Mouse (Mus musculus): ENCODE data around the gene Selenof. TPM values are rescaled to one million over a fixed set of nuclear protein-coding genes. Genes with fewer than 3 reads are reported as not detected.
A peak's percentile ranks its signal among the peaks of the same experiment; 100 is the strongest.

Selenof gene
- polyA plus RNA-seq, 1 experiment, result not detected

GRCm38 (mm10) chr3:144615459-144615858 is 45.4 kb downstream of the Selenof start:
- Histone ChIP-seq H3K4me3 (ENCODE audit: insufficient read depth, low read depth, low read length) (no peak overlapping the region), H3K27ac (ENCODE audit: insufficient read depth, low read depth, low read length) (no peak overlapping the region), H3K4me1 (ENCODE audit: control insufficient read depth, insufficient read depth, low read length) (peaks cover 2% of the 10 kb centered on the region; the same call in 1 of the 2 replicates)
- 94% methylated on average over 9 of the region's 9 CpGs for WGBS
- no peak for TF ChIP-seq POLR2A (IDR thresholded peaks at IDR 0.05; ENCODE audit: insufficient read depth, low read depth, low read length)
- no peak for TF ChIP-seq CTCF (IDR thresholded peaks at IDR 0.05; ENCODE audit: insufficient read depth, low read depth, low read length)

DNA sequence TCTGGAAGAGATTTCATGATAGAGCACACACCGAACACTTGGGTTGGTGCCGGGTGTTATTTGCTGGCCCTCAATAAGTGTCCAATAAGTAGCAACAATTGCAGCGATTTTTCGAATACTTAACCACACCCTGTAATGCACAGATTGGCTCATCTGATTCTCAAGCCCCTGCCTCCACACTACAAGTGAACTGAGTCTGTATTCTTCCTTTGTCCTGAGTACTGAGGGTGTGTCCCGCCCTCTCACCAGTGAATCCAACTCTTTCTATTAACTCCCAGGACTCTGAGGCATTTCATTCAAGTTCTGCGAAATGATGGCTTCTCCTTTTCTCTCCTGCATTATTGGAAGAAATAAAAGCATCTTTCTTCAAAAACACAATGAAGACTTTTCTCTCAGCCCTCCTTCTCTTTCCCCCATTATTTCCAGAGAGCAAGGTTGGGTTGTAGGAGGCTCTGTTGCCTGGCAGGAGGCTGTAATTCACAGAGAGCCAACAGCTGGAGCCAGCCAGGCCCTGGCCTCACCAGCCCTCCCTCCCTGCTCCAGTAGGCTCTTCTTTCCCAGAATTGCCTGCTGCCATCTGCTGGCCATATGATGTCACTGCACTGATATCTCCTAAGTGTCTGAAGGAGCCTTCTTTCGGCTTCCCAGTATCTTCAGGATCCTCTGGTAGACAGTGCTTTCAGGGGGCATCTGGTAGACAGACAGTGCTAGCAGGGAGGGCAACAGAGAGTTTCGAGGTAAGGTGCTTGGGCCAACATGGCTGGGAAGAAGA is 46.7 kb downstream of the Selenof start:
- Histone ChIP-seq H3K4me3 (ENCODE audit: insufficient read depth, low read depth, low read length) (no peak overlapping the region), H3K4me1 (ENCODE audit: control insufficient read depth, insufficient read depth, low read length) (no peaks in the 10 kb centered on the region), H3K27ac (ENCODE audit: insufficient read depth, low read depth, low read length) (no peak overlapping the region)
- TF ChIP-seq POLR2A (IDR thresholded peaks at IDR 0.05; ENCODE audit: insufficient read depth, low read depth, low read length) (no peak), CTCF (IDR thresholded peaks at IDR 0.05; ENCODE audit: insufficient read depth, low read depth, low read length) (peak; percentile 66)
- WGBS, result 47% methylated on average over 8 of the region's 8 CpGs

- Histone ChIP-seq H3K4me3 (ENCODE audit: insufficient read depth, low read depth, low read length) (no peak overlapping the region), H3K27ac (ENCODE audit: insufficient read depth, low read depth, low read length) (no peak overlapping the region), H3K4me1 (ENCODE audit: control insufficient read depth, insufficient read depth, low read length) (no peaks in the 10 kb centered on the region)
- TF ChIP-seq POLR2A (IDR thresholded peaks at IDR 0.05; ENCODE audit: insufficient read depth, low read depth, low read length) (no peak), CTCF (IDR thresholded peaks at IDR 0.05; ENCODE audit: insufficient read depth, low read depth, low read length) (no peak)
- 61% methylated on average over 10 of the region's 10 CpGs for WGBS
Measured at GRCm38 (mm10) chr3:144617633-144618180, 47.6 kb downstream of the Selenof start.

- no peaks in the 10 kb centered on the region; the same call in 1 of the 2 replicates for H3K4me1 ChIP-seq (ENCODE audit: control insufficient read depth, insufficient read depth, low read length)
Measured at GRCm38 (mm10) chr3:144622930-144623612, 53.0 kb downstream of the Selenof start.

DNA sequence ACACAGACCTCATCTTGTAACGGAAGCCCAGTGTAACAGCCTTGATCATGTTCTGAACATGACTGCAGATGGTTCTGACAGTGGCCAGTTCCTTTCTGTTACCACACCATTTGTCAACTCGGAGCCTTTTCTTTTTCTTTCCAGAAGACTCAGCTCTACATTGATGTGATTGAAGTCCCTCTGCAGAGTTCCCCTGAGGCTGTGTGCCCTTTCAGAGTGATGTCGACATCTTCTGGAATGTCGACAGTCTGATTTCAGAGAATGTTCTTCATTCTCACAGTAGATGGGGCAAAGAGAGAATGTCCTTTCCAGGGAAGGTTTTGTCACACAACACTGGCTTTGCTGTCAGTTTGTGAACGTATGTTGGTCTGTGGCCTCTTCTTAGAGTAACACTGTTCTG is 55.6 kb downstream of the Selenof start:
- no peak for TF ChIP-seq POLR2A (IDR thresholded peaks at IDR 0.05; ENCODE audit: insufficient read depth, low read depth, low read length)
- TF ChIP-seq CTCF (IDR thresholded peaks at IDR 0.05; ENCODE audit: insufficient read depth, low read depth, low read length), result no peak
- H3K27ac ChIP-seq (ENCODE audit: insufficient read depth, low read depth, low read length), result no peak overlapping the region
- no peaks in the 10 kb centered on the region; the same call in 1 of the 2 replicates for H3K4me1 ChIP-seq (ENCODE audit: control insufficient read depth, insufficient read depth, low read length)
- no peak overlapping the region for H3K4me3 ChIP-seq (ENCODE audit: insufficient read depth, low read depth, low read length)
- 87% methylated on average over 5 of the region's 5 CpGs for WGBS

More at GRCm38 (mm10) chr3:144622930-144623612, 53.0 kb downstream of the Selenof start:
- 48% methylated on average over 13 of the region's 13 CpGs for WGBS
- H3K27ac ChIP-seq (ENCODE audit: insufficient read depth, low read depth, low read length), result no peak overlapping the region
- TF ChIP-seq CTCF (IDR thresholded peaks at IDR 0.05; ENCODE audit: insufficient read depth, low read depth, low read length), result no peak
- TF ChIP-seq POLR2A (IDR thresholded peaks at IDR 0.05; ENCODE audit: insufficient read depth, low read depth, low read length), result no peak
- H3K4me3 ChIP-seq (ENCODE audit: insufficient read depth, low read depth, low read length), result no peak overlapping the region

DNA sequence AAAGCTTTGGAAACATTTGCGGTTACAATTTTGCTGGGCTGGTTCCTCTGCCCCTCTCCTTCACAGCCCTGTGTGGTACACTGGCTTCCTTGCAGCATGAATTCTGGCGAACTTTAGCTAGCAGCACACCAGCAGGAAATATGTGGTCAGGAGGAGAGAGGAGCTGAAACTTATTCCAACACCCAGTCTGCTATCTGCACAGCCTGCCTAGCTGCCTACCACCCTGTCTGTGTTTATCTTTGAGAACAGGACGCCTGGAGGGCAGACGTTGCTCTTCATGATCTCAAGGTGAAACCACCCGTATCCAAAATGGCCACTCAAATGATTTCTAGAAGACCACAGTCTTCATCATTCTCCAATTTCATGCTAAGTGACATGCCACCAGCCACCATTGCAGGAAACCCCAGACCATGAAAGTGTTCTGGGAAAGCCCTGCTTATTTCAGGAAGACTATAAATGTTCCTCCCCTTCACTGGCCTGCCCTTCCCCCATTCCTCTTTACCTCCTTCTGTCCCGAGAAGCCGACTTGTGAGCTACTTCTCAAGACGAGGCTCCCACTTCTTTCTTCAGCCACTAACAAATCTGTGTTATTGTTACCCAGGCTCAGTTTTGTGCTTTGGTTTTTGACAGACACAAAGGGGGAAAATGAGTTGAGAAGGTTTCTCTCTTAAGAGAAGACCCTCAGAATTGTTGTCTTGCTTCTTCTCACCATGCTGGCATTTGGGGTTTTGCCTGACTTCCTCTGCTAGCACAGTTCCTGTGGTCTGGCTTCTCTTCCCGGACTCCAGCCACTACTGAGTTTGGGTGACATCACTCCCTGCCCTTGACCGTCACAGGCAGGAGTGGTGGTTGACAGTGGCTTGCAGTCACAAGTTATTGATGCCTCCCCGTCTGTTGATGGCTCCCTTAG is 58.2 kb downstream of the Selenof start:
- Histone ChIP-seq H3K27ac (ENCODE audit: insufficient read depth, low read depth, low read length) (no peak overlapping the region), H3K4me3 (ENCODE audit: insufficient read depth, low read depth, low read length) (no peak overlapping the region), H3K4me1 (ENCODE audit: control insufficient read depth, insufficient read depth, low read length) (no peaks in the 10 kb centered on the region; the same call in 1 of the 2 replicates)
- WGBS, result 87% methylated on average over 11 of the region's 11 CpGs
- TF ChIP-seq POLR2A (IDR thresholded peaks at IDR 0.05; ENCODE audit: insufficient read depth, low read depth, low read length), result no peak
- TF ChIP-seq CTCF (IDR thresholded peaks at IDR 0.05; ENCODE audit: insufficient read depth, low read depth, low read length), result no peak

DNA sequence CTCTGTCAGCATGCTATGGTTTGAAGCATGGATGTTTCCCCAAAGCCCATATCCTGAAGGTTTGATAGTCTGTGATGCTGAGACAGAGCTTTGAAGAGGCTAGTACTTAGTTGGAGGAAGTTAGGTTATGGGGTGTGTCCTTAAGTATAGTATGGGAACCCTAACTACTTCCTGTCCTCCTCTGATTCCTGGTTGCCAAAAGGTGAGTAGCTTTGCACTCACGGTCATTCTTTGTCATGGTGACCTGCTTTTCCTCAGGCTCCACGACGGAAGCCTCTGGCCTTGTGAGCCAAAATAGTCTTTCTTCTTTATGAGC is 58.8 kb downstream of the Selenof start:
- no peak overlapping the region for H3K4me3 ChIP-seq (ENCODE audit: insufficient read depth, low read depth, low read length)
- no peak for TF ChIP-seq POLR2A (IDR thresholded peaks at IDR 0.05; ENCODE audit: insufficient read depth, low read depth, low read length)
- TF ChIP-seq CTCF (IDR thresholded peaks at IDR 0.05; ENCODE audit: insufficient read depth, low read depth, low read length), result no peak
- H3K4me1 ChIP-seq (ENCODE audit: control insufficient read depth, insufficient read depth, low read length), result no peaks in the 10 kb centered on the region
- WGBS, result 90% methylated on average over 3 of the region's 3 CpGs
- H3K27ac ChIP-seq (ENCODE audit: insufficient read depth, low read depth, low read length), result no peak overlapping the region

GRCm38 (mm10) chr3:144635236-144635635 is 65.1 kb downstream of the Selenof start:
- TF ChIP-seq POLR2A (IDR thresholded peaks at IDR 0.05; ENCODE audit: insufficient read depth, low read depth, low read length) (no peak), CTCF (IDR thresholded peaks at IDR 0.05; ENCODE audit: insufficient read depth, low read depth, low read length) (no peak)
- Histone ChIP-seq H3K27ac (ENCODE audit: insufficient read depth, low read depth, low read length) (no peak overlapping the region), H3K4me1 (ENCODE audit: control insufficient read depth, insufficient read depth, low read length) (no peaks in the 10 kb centered on the region), H3K4me3 (ENCODE audit: insufficient read depth, low read depth, low read length) (no peak overlapping the region)
- 80% methylated on average over 5 of the region's 5 CpGs for WGBS

Measured in olfactory bulb, adult 2 months (tissue).